Mouse (Mus musculus) ES-E14 (cell line): ENCODE results near the gene Apbb1ip.

ENCODE experiments used
- HCFC1 ChIP-seq: IDR thresholded peaks from 2 replicates; pipeline ENCODE4 v1.6.1; 2012; ENCODE audit warnings: low read length, inconsistent platforms, borderline replicate concordance; ENCODE audit not compliant: insufficient read depth
- MAFK ChIP-seq: IDR thresholded peaks from 2 replicates; pipeline ENCODE4 v1.6.1; 2014; ENCODE audit warnings: mild to moderate bottlenecking, low read depth, low read length, inconsistent platforms; ENCODE audit not compliant: insufficient read depth

GRCm38 (mm10) chr2:22845514-22845913, 71.6 kb downstream of the Apbb1ip start:
- no peak for TF ChIP-seq MAFK
- no peak for TF ChIP-seq HCFC1
